Comparison of ENCODE assay signal across 9 mouse cellular contexts in genomic region chr14:45452861-45453512, GRCm38 (mm10). TPM values are rescaled to one million over a fixed set of nuclear protein-coding genes. Genes with fewer than 3 reads are reported as not detected.
A peak's percentile ranks its signal among the peaks of the same experiment; 100 is the strongest.
DNase-seq lines count a peak whose midpoint lies in the region; ATAC-seq lines count a peak whose summit lies in the region.
"Had no signal": no experiment of that assay in that cellular context is flagged by ENCODE, and none has a peak within 500 bp of the region (broad histone marks: within the 10 kb centered on the region; RNA-seq: fewer than 3 reads in every experiment).

No protein-coding gene starts in this region.

- ATAC-seq in hindbrain, embryonic 14.5 days (ENCODE audit: low FRiP score), result no peak
- ATAC-seq in hindbrain, embryonic 13.5 days (ENCODE audit: low FRiP score), result no peak

- H3K27me3 ChIP-seq in hindbrain, embryonic 14.5 days (ENCODE audit: control insufficient read depth, insufficient read depth, low read length), result no peaks in the 10 kb centered on the region
- H3K27me3 ChIP-seq in hindbrain, embryonic 13.5 days, result no peaks in the 10 kb centered on the region
- H3K27me3 ChIP-seq: CH12.LX had no signal

- no peak for DNase-seq in hindbrain, embryonic 14.5 days (ENCODE audit: low spot score)
- DNase-seq in heart, adult 8-10 months (ENCODE audit: low spot score), result peak; percentile 79
- DNase-seq in kidney, adult 8-10 months, result peak; percentile 80 to 88
- peak; percentile 47 for DNase-seq in lung, postnatal 10 days
- DNase-seq in layer of hippocampus, adult 18-20 months (ENCODE audit: low spot score in 2 of 2), result no peak
- no peak for DNase-seq in right cerebral cortex, adult 2 months (ENCODE audit: low spot score in 2 of 2)
- DNase-seq in testis, postnatal 10 days (ENCODE audit: low spot score), result no peak

- 0 out of 2 replicates have a peak, but pooled peaks cover 4% of the 10 kb centered on the region for H3K36me3 ChIP-seq in hindbrain, embryonic 14.5 days (replicated peaks; ENCODE audit: control insufficient read depth, insufficient read depth)
- H3K36me3 ChIP-seq in hindbrain, embryonic 13.5 days, result no peaks in the 10 kb centered on the region

- no peaks in the 10 kb centered on the region for H3K9me3 ChIP-seq in hindbrain, embryonic 14.5 days (ENCODE audit: control insufficient read depth, low read length)
- no peaks in the 10 kb centered on the region for H3K9me3 ChIP-seq in hindbrain, embryonic 13.5 days

- no peak overlapping the region for H3K4me3 ChIP-seq in hindbrain, embryonic 14.5 days (replicated peaks; ENCODE audit: low read length)
- no peak overlapping the region for H3K4me3 ChIP-seq in hindbrain, embryonic 13.5 days

- WGBS in hindbrain, embryonic 14.5 days, result 31% methylated on average over 11 of the region's 11 CpGs
- 24% methylated on average over 11 of the region's 11 CpGs for WGBS in hindbrain, embryonic 13.5 days

- no peak overlapping the region for H3K4me2 ChIP-seq in hindbrain, embryonic 14.5 days (replicated peaks)
- no peak overlapping the region for H3K4me2 ChIP-seq in hindbrain, embryonic 13.5 days

- no peak overlapping the region for H3K9ac ChIP-seq in hindbrain, embryonic 14.5 days
- H3K9ac ChIP-seq in hindbrain, embryonic 13.5 days, result no peak overlapping the region

- H3K27ac ChIP-seq in hindbrain, embryonic 14.5 days, result peak overlapping the region; percentile 11; the same call in 1 of the 2 replicates
- H3K27ac ChIP-seq in hindbrain, embryonic 13.5 days, result no peak overlapping the region

- peaks cover 20% of the 10 kb centered on the region for H3K4me1 ChIP-seq in hindbrain, embryonic 14.5 days (replicated peaks; ENCODE audit: control insufficient read depth, insufficient read depth, low read length)
- peaks cover 46% of the 10 kb centered on the region for H3K4me1 ChIP-seq in hindbrain, embryonic 13.5 days (replicated peaks)

RNA-seq across cellular contexts. Expression of gene Gnpnat1, which starts 48.3 kb away (rescaled TPM):
- polyA plus RNA-seq in hindbrain, embryonic 14.5 days (2014; fragmentation: Nextera tagmentation; extraction: Ambion mirVana), result 29.5 and 30.2 TPM in 2 replicates
- polyA plus RNA-seq in hindbrain, embryonic 13.5 days (2015; fragmentation: Nextera tagmentation; extraction: Ambion mirVana), result 26.9 and 28.4 TPM in 2 replicates
- 10 to 100 TPM; 11.5 to 13.3 (median 12.3) TPM for total RNA-seq in heart, adult 8-10 months (2022)
- 10 to 100 TPM; 14.4 to 16.7 TPM for total RNA-seq in layer of hippocampus, adult 18-20 months (2021)

Comparison
In these comparisons a context has a peak if more than half of its experiments do, and no peak if none do; other contexts are left out.
1. DNase-seq: peak in heart, adult 8-10 months (single experiment), kidney, adult 8-10 months (2 of 2) and lung, postnatal 10 days (single experiment); none in hindbrain, embryonic 14.5 days (single experiment), layer of hippocampus, adult 18-20 months (0 of 2), right cerebral cortex, adult 2 months (0 of 2) and testis, postnatal 10 days (single experiment).